Mouse (Mus musculus) bone marrow, adult 2 months (tissue): ENCODE measurements at regions not wholly inside any gene's neighbourhood (a gene's known extent, or its start where the extent isn't known, plus 50 kb on each side); places are given as distances from the start of the nearest gene placed in this dataset.

Experiments used
- CTCF ChIP-seq: fragments of 200-500 bp; IDR thresholded peaks from 2 replicates; pipeline ENCODE4 v1.5.1; 2011; ENCODE audit warnings: low read length, control low read depth; ENCODE audit not compliant: control insufficient read depth, insufficient read depth
- POLR2A ChIP-seq: fragments of 200-500 bp; IDR thresholded peaks from 2 replicates; pipeline ENCODE4 v1.6.1; 2011; ENCODE audit warnings: low read depth, mild to moderate bottlenecking, control low read depth, low read length, borderline replicate concordance; ENCODE audit not compliant: control insufficient read depth

DNA sequence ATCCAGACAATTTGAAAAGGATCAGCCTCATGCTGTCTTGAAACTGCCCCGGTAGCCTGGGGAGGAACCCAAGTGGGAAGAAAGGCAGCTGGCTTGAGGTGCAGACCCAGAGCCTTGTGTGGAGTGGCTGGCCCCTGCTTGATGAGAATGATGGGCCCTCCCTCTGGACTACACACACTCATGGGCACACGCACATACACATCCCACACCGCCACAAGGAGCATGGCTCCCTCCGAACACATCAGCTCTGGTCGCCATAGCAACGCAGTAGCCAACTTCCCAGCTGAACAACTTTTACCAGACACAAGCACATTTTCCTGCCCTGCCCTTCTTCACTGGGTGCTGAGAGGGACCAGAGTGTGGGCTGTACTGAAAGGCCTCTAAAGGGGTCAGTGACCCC is 101.2 kb downstream of the Rpl14 start:
- TF ChIP-seq POLR2A (no peak), CTCF (no peak)
